In the genomic region with DNA sequence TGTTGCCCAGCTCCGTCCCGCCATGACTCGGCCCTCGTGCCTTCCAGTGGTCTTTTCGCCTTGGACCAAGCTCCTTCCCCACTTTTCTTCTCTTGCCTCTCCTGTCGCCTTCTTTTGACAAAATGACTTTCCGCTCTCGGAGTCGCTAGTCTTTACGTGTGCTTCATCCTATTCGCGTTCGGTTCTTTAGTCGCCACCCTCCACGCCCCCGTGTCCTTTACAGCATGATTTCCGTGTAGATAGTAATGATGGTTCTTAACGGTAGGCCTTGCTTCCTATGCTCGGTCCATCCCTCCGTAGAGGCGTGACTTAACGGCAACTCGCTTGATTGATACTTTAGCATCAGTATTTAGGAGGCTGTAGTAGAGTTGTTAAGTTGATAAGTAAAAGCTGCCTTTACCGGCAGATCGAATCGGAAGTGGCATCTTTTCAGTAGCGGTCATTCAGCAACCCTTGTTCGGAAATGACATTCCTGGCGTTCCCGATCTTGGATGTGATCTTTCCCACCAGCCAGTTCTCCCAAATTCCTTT, we compare ENCODE assay signal across 8 mouse cellular contexts. TPM values are rescaled to one million over a fixed set of nuclear protein-coding genes. Genes with fewer than 3 reads are reported as not detected.
DNase-seq lines count a peak whose midpoint lies in the region; ATAC-seq lines count a peak whose summit lies in the region.

No protein-coding gene starts in this region.

- H3K27me3 ChIP-seq in neural tube, embryonic 11.5 days (ENCODE audit: control insufficient read depth, insufficient read depth, low read length): no peaks in the 10 kb centered on the region
- no peaks in the 10 kb centered on the region for H3K27me3 ChIP-seq in forebrain, embryonic 13.5 days
- no peaks in the 10 kb centered on the region for H3K27me3 ChIP-seq in midbrain, embryonic 16.5 days (ENCODE audit: control insufficient read depth, insufficient read depth, low read depth, low read length)

- H3K4me3 ChIP-seq in neural tube, embryonic 11.5 days (ENCODE audit: low read depth, low read length): peak overlapping the region; percentile 77
- peak overlapping the region; percentile 76 for H3K4me3 ChIP-seq in forebrain, embryonic 13.5 days
- H3K4me3 ChIP-seq in midbrain, embryonic 16.5 days (ENCODE audit: low read depth, low read length): peak overlapping the region; percentile 86

- intact Hi-C loops in left cerebral cortex, postnatal 14 days (cut with DNase I): no loop called here

- no peak for ATAC-seq in neural tube, embryonic 11.5 days (ENCODE audit: insufficient read depth, low FRiP score, low TSS enrichment)
- no peak for ATAC-seq in forebrain, embryonic 13.5 days
- peak; percentile 15; the same call in 1 of the 2 replicates for ATAC-seq in midbrain, embryonic 16.5 days

- DNase-seq in neural tube, embryonic 11.5 days (ENCODE audit: low spot score): no peak
- no peak for DNase-seq in neural tube, embryonic 10.5 days (ENCODE audit: extremely low spot score, low spot score)
- peak; percentile 83 for DNase-seq in brain, adult 2 months (ENCODE audit: low read depth, low spot score)
- DNase-seq in left cerebral cortex, postnatal 14 days (ENCODE audit: low spot score in 2 of 2): peak; percentile 60 to 73
- DNase-seq in adrenal gland, postnatal 36 days: no peak
- no peak for DNase-seq in spleen, adult 18-20 months

- under 1% methylated on average over 30 of the region's 30 CpGs for WGBS in neural tube, embryonic 11.5 days
- WGBS in forebrain, embryonic 13.5 days: under 1% methylated on average over 30 of the region's 30 CpGs
- WGBS in midbrain, embryonic 16.5 days: under 1% methylated on average over 30 of the region's 30 CpGs

- H3K4me1 ChIP-seq in neural tube, embryonic 11.5 days (ENCODE audit: control insufficient read depth, insufficient read depth, low read length): peaks cover 10% of the 10 kb centered on the region
- peaks cover 26% of the 10 kb centered on the region for H3K4me1 ChIP-seq in forebrain, embryonic 13.5 days
- H3K4me1 ChIP-seq in midbrain, embryonic 16.5 days (ENCODE audit: control insufficient read depth, insufficient read depth, low read length): peaks cover 15% of the 10 kb centered on the region

- peaks cover 14% of the 10 kb centered on the region for H3K36me3 ChIP-seq in neural tube, embryonic 11.5 days (ENCODE audit: control insufficient read depth, insufficient read depth, low read length)
- H3K36me3 ChIP-seq in forebrain, embryonic 13.5 days (ENCODE audit: poor library complexity, severe bottlenecking): peaks cover 36% of the 10 kb centered on the region
- peaks cover 21% of the 10 kb centered on the region for H3K36me3 ChIP-seq in midbrain, embryonic 16.5 days (ENCODE audit: control insufficient read depth, insufficient read depth, low read length)

- H3K9me3 ChIP-seq in neural tube, embryonic 11.5 days (ENCODE audit: control insufficient read depth, low read length): no peaks in the 10 kb centered on the region
- no peaks in the 10 kb centered on the region for H3K9me3 ChIP-seq in forebrain, embryonic 13.5 days (replicated peaks)
- H3K9me3 ChIP-seq in midbrain, embryonic 16.5 days (replicated peaks; ENCODE audit: control insufficient read depth, low read length, poor library complexity, severe bottlenecking): no peaks in the 10 kb centered on the region

- H3K9ac ChIP-seq in neural tube, embryonic 11.5 days (ENCODE audit: low read length): peak overlapping the region; percentile 84
- peak overlapping the region; percentile 83 for H3K9ac ChIP-seq in forebrain, embryonic 13.5 days
- H3K9ac ChIP-seq in midbrain, embryonic 16.5 days (ENCODE audit: low read depth, low read length): peak overlapping the region; percentile 89

- peak overlapping the region; percentile 79 for H3K4me2 ChIP-seq in neural tube, embryonic 11.5 days (ENCODE audit: low read depth)
- H3K4me2 ChIP-seq in forebrain, embryonic 13.5 days: peak overlapping the region; percentile 89
- peak overlapping the region; percentile 68 for H3K4me2 ChIP-seq in midbrain, embryonic 16.5 days (ENCODE audit: low read length)

- peak overlapping the region; percentile 85 for H3K27ac ChIP-seq in neural tube, embryonic 11.5 days (ENCODE audit: low read depth, low read length)
- peak overlapping the region; percentile 91 for H3K27ac ChIP-seq in forebrain, embryonic 13.5 days
- peak overlapping the region; percentile 95 for H3K27ac ChIP-seq in midbrain, embryonic 16.5 days (ENCODE audit: low read length)

RNA-seq across cellular contexts. Expression of a gene that starts 0.5 kb away (rescaled TPM):
- 768 and 797 TPM in 2 replicates for polyA plus RNA-seq in neural tube, embryonic 11.5 days (2014; fragmentation: Nextera tagmentation; extraction: Ambion mirVana)
- polyA plus RNA-seq in forebrain, embryonic 13.5 days (2015; fragmentation: Nextera tagmentation; extraction: Ambion mirVana): 612 and 636 TPM in 2 replicates
- 100 to 1,000 TPM; 163 to 170 TPM for total RNA-seq in left cerebral cortex, postnatal 14 days (2021)
- 419 and 444 TPM in 2 replicates for polyA plus RNA-seq in midbrain, embryonic 16.5 days (2015; fragmentation: Nextera tagmentation; extraction: Ambion mirVana)
- 100 to 1,000 TPM; 301 to 387 TPM for total RNA-seq in adrenal gland, postnatal 36 days (2021)

RNA-seq across cellular contexts. Expression of a gene that starts 0.6 kb away (rescaled TPM):
- 9.1 and 10.7 TPM in 2 replicates for polyA plus RNA-seq in neural tube, embryonic 11.5 days (2014; fragmentation: Nextera tagmentation; extraction: Ambion mirVana)
- 11.9 and 12.3 TPM in 2 replicates for polyA plus RNA-seq in forebrain, embryonic 13.5 days (2015; fragmentation: Nextera tagmentation; extraction: Ambion mirVana)
- total RNA-seq in left cerebral cortex, postnatal 14 days (2021): 1 to 10 TPM; 2.6 to 3.9 TPM
- 7.3 and 7.5 TPM in 2 replicates for polyA plus RNA-seq in midbrain, embryonic 16.5 days (2015; fragmentation: Nextera tagmentation; extraction: Ambion mirVana)
- 1 to 10 TPM; 6.9 to 8.0 TPM for total RNA-seq in adrenal gland, postnatal 36 days (2021)

RNA-seq across cellular contexts. Expression of a gene that starts 10.4 kb away (rescaled TPM):
- not detected in 2 replicates for polyA plus RNA-seq in neural tube, embryonic 11.5 days (2014; fragmentation: Nextera tagmentation; extraction: Ambion mirVana)
- polyA plus RNA-seq in forebrain, embryonic 13.5 days (2015; fragmentation: Nextera tagmentation; extraction: Ambion mirVana): 0.31 TPM in 1 of 2 replicates, not detected in the other
- under 1 TPM in 1 of 2 experiments, not detected in 1; 0.49 TPM for total RNA-seq in left cerebral cortex, postnatal 14 days (2021)
- polyA plus RNA-seq in midbrain, embryonic 16.5 days (2015; fragmentation: Nextera tagmentation; extraction: Ambion mirVana): 0.16 TPM in 1 of 2 replicates, not detected in the other
- total RNA-seq in adrenal gland, postnatal 36 days (2021): 1 to 10 TPM in 1 of 2 experiments, under 1 TPM in 1; 0.99 to 1.5 TPM

RNA-seq across cellular contexts. Expression of a gene that starts 27.4 kb away (rescaled TPM):
- polyA plus RNA-seq in neural tube, embryonic 11.5 days (2014; fragmentation: Nextera tagmentation; extraction: Ambion mirVana): 70.5 and 84.5 TPM in 2 replicates
- 82.5 and 100 TPM in 2 replicates for polyA plus RNA-seq in forebrain, embryonic 13.5 days (2015; fragmentation: Nextera tagmentation; extraction: Ambion mirVana)
- 10 to 100 TPM; 84.4 to 93.6 TPM for total RNA-seq in left cerebral cortex, postnatal 14 days (2021)
- polyA plus RNA-seq in midbrain, embryonic 16.5 days (2015; fragmentation: Nextera tagmentation; extraction: Ambion mirVana): 91.3 and 107 TPM in 2 replicates
- 100 to 1,000 TPM; 199 to 231 TPM for total RNA-seq in adrenal gland, postnatal 36 days (2021)

RNA-seq across cellular contexts. Expression of a gene that starts 38.6 kb away (rescaled TPM):
- 1.7 and 2.1 TPM in 2 replicates for polyA plus RNA-seq in neural tube, embryonic 11.5 days (2014; fragmentation: Nextera tagmentation; extraction: Ambion mirVana)
- 2.4 and 3.0 TPM in 2 replicates for polyA plus RNA-seq in forebrain, embryonic 13.5 days (2015; fragmentation: Nextera tagmentation; extraction: Ambion mirVana)
- total RNA-seq in left cerebral cortex, postnatal 14 days (2021): under 1 TPM; 0.99 TPM
- 1.0 and 1.2 TPM in 2 replicates for polyA plus RNA-seq in midbrain, embryonic 16.5 days (2015; fragmentation: Nextera tagmentation; extraction: Ambion mirVana)
- 10 to 100 TPM in 1 of 2 experiments, 1 to 10 TPM in 1; 9.8 to 13.9 TPM for total RNA-seq in adrenal gland, postnatal 36 days (2021)

Comparison
In these comparisons a context has a peak if more than half of its experiments do, and no peak if none do; other contexts are left out.
1. DNase-seq: peak in brain, adult 2 months (single experiment) and left cerebral cortex, postnatal 14 days (2 of 2); none in neural tube, embryonic 11.5 days (single experiment), neural tube, embryonic 10.5 days (single experiment), adrenal gland, postnatal 36 days (0 of 2) and spleen, adult 18-20 months (0 of 2).
2. Peak in every context shown above with its lines, with median percentiles within 50 percentile points of each other: H3K27ac ChIP-seq, H3K4me2 ChIP-seq, H3K4me3 ChIP-seq and H3K9ac ChIP-seq.